Mouse (Mus musculus) adrenal gland, postnatal 25 days (tissue): ENCODE measurements around the gene Atp6v0e. TPM values are rescaled to one million over a fixed set of nuclear protein-coding genes. Genes with fewer than 3 reads are reported as not detected.

Source experiments
- DNase-seq: peaks from one replicate; pipeline ENCODE4 v3.0.0; 2021; ENCODE audit warnings: mixed read lengths
- total RNA-seq: library from RNA; stranded (reverse); gene quantifications from 2 replicates; pipeline ENCODE4 v1.2.3, GENCODE M21; 2021

The Atp6v0e gene
- total RNA-seq, 1 experiment from 2014 or later, result 213 TPM

DNA sequence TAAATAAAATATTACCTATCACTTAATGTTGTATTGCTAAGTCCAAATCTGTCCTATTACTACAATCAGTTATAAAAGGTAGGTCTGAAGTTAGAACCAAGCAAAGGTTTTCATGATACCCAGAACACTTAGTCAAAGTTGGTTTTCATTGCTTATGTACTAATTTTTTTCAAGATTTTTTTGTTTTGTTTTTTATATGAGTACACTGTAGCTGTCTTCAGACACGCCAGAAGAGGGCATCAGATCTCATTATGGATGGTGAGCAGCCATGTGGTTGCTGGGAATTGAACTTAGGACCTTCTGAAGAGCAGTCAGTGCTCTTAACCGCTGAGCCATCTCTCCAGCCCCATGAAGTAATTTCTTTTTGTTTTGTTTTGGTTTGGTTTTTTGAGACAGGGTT is 54.8 kb downstream of the Atp6v0e start:
- no peak for DNase-seq

DNA sequence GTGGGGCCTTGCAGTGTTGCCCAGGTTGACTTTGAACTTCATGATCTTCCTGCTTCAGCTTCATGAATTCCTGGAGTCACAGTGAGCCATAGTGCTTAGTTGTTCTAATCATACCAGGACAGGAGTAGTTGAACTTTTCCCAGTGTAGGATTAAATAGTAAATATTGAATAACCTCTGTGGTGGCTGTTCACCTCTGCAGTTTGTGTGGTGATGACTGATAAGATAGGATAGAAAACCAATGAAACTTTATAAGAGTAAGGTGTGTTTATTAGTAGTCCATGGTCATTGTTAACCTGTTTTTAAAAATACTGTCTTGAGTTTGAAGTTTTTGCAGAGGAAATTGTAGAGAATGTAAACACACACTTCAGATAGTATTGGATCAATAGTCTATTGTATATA is 56.4 kb downstream of the Atp6v0e start:
- DNase-seq, result no peak

- no peak for DNase-seq
These were observed 58.8 kb downstream of the Atp6v0e start for GRCm38 (mm10) chr17:26721802-26722201.

GRCm38 (mm10) chr17:26724790-26725189 is 61.8 kb downstream of the Atp6v0e start:
- DNase-seq, result no peak

GRCm38 (mm10) chr17:26726674-26727073 is 63.6 kb downstream of the Atp6v0e start:
- no peak for DNase-seq

- DNase-seq, result no peak
These were observed 64.2 kb downstream of the Atp6v0e start for GRCm38 (mm10) chr17:26727110-26727755.

DNA sequence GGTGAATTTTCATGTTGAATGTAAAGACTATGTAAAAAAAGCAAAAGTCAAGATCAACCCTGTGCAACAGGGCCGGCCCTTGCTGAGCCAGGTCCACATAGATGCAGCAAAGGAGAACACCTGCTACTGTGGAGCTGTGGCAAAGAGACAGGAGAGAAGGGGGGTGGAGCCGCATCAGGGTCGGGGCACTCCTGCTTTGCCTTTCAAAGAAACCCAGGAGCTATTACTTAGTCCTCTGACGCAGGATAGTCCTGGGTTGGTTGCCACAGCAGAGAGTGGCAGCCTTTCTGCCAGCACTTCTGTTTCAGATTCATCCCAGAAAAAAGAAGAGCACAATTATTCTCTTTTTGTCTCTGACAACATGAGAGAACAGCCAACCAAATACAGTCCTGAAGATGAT is 79.5 kb downstream of the Atp6v0e start:
- DNase-seq, result no peak

DNA sequence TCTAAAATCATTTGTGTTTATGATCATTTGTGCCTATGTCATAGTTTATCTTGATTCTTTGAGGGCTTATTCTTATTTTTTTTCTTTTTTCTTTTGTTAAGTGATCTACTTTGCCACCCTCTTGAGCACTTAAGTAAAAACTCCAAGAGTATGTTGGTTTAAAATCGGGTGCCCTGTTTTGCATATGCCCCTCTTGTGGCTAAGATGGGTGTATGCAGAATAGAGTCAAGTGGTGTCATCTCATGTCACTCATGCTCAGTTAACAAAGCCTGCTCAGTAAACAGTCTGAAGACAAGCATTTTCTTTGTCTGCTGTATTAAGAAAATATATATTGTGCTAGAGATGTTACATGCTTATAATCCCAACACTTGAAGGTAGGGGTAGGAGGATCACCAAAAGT is 80.3 kb downstream of the Atp6v0e start:
- DNase-seq, result no peak

Other genes starting within 250 kb of the Atp6v0e start
- gene Neurl1b, start 248.4 kb upstream of the Atp6v0e start, total RNA-seq, result 49.1 and 57.1 TPM in 2 replicates
- 138 and 168 TPM in 2 replicates for gene Ergic1, start 101.7 kb upstream of the Atp6v0e start, total RNA-seq
- gene Dusp1, start 101.1 kb upstream of the Atp6v0e start, total RNA-seq, result 30.8 and 37.8 TPM in 2 replicates
- 43.9 and 71.9 TPM in 2 replicates for gene Crebrf, start 52.4 kb downstream of the Atp6v0e start, total RNA-seq
- 27.8 and 30.6 TPM in 2 replicates for gene Bnip1, start 117.8 kb downstream of the Atp6v0e start, total RNA-seq
- gene Nkx2-5, start 181.8 kb downstream of the Atp6v0e start, total RNA-seq, result not detected in 2 replicates